ENCODE assay signal across 8 mouse cellular contexts in the genomic region with DNA sequence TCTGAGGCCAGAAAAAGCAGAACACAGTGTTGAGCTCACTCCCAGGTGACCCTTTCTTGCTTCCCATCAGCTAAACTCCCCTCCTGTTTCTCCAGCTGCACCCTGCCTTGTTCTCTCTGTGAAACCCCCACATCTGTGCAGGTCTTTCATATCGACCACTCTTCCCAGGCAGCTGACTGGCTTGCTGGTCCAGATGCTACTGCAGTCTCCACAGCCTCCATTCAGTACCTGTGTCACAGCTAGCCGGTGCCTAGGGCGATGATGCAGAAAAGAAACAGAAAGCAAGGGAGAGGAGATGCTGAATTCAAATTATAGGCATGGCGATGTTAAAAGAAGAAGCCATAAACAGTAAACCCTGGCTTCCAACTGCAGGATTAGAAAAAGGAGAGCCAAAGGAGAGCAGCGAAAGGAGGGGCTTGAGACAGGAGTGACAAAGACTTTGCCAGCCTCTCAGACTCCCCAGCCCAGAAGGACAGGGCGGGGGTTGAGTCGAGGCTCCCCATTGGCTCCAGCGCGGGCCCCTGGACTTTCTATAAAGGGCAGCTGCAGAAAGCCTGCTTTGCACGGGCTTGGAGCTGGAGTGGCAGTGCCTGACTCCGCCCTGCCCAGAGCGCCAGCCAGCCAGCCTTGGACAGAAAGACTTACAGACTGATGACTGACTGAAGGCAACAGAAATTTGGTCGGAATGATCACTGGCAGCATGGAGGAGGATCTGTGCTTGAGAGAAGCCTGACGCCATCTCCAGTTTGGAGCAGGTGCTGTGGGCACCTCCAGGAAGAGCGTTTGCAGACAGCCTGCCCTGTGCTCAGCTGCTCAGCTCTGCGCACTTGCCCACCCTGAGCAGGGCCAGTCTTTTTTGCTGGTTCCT. TPM values are rescaled to one million over a fixed set of nuclear protein-coding genes. Genes with fewer than 3 reads are reported as not detected.
DNase-seq lines count a peak whose midpoint lies in the region; ATAC-seq and TF ChIP-seq lines count a peak whose summit lies in the region.

A gene (plus strand): TSS at position 535 of the 868 bp plus-strand sequence.

- peak within 1 kb of the TSS; percentile 55 for H3K9ac ChIP-seq in forebrain, embryonic 16.5 days (replicated peaks; ENCODE audit: low read depth, low read length)

- TF ChIP-seq CTCF in cerebellum, adult 2 months (IDR thresholded peaks at IDR 0.05; ENCODE audit: borderline replicate concordance, insufficient read depth, low read depth, low read length): no peak

- peak within 1 kb of the TSS; percentile 65 for H3K4me2 ChIP-seq in forebrain, embryonic 16.5 days (ENCODE audit: low read length)

- DNase-seq in NIH3T3 (ENCODE audit: low read depth): peak; percentile 1
- peak; percentile 28 to 40 for DNase-seq in cerebellum, adult 2 months
- DNase-seq in heart, postnatal 10 days: peak; percentile 18 to 37
- DNase-seq in layer of hippocampus, postnatal 10 days (ENCODE audit: low spot score in 2 of 2): peak; percentile 32 to 59
- peak; percentile 72 for DNase-seq in right cerebral cortex, postnatal 25 days
- DNase-seq in thymus, postnatal 4 days: no peak

- no peaks in the 10 kb centered on the region; the same call in 1 of the 2 replicates for H3K4me1 ChIP-seq in cerebellum, adult 2 months (ENCODE audit: control insufficient read depth, insufficient read depth, low read length)
- 0 out of 2 replicates have a peak, but pooled peaks cover 3% of the 10 kb centered on the region for H3K4me1 ChIP-seq in forebrain, embryonic 16.5 days (replicated peaks; ENCODE audit: control insufficient read depth, insufficient read depth, low read length)

- ATAC-seq in forebrain, embryonic 16.5 days: peak; percentile 99
- ATAC-seq in megakaryocyte-erythroid progenitor cell, adult 5-6 weeks (replicated peaks; ENCODE audit: low FRiP score, low TSS enrichment, poor library complexity, severe bottlenecking): 0 out of 2 replicates have a peak, but pooled peaks have one; percentile 41

- peak within 1 kb of the TSS; percentile 64 for H3K4me3 ChIP-seq in cerebellum, adult 2 months (replicated peaks; ENCODE audit: insufficient read depth, low read depth, low read length)
- H3K4me3 ChIP-seq in forebrain, embryonic 16.5 days (replicated peaks; ENCODE audit: low read length): peak within 1 kb of the TSS; percentile 46

- intact Hi-C loops in heart, postnatal 10 days (cut with DNase I): loop anchor here (10.0 kb wide), 1 partner anchor 698 kb away; no protein-coding TSS in a partner anchor

- H3K36me3 ChIP-seq in forebrain, embryonic 16.5 days (ENCODE audit: control insufficient read depth, insufficient read depth): no peaks in the 10 kb centered on the region

- no peaks in the 10 kb centered on the region for H3K27me3 ChIP-seq in cerebellum, adult 2 months (ENCODE audit: control insufficient read depth, insufficient read depth, low read length)
- no peaks in the 10 kb centered on the region; the same call in 1 of the 2 replicates for H3K27me3 ChIP-seq in forebrain, embryonic 16.5 days (replicated peaks; ENCODE audit: control insufficient read depth, insufficient read depth, low read length)

- no peak for TF ChIP-seq POLR2A in cerebellum, adult 2 months (IDR thresholded peaks at IDR 0.05; ENCODE audit: borderline replicate concordance, insufficient read depth, low read length)

- H3K9me3 ChIP-seq in forebrain, embryonic 16.5 days (ENCODE audit: control insufficient read depth, low read length): no peaks in the 10 kb centered on the region

- 9% methylated on average over 16 of the region's 16 CpGs for WGBS in cerebellum, adult 2 months
- WGBS in forebrain, embryonic 16.5 days: 18% methylated on average over 16 of the region's 16 CpGs

- no peak within 1 kb of the TSS for H3K27ac ChIP-seq in cerebellum, adult 2 months (ENCODE audit: insufficient read depth, low read length)
- peak within 1 kb of the TSS; percentile 10; the same call in 1 of the 2 replicates for H3K27ac ChIP-seq in forebrain, embryonic 16.5 days (ENCODE audit: low read length)

RNA-seq across cellular contexts. Expression of the gene that starts here (rescaled TPM):
- 6.4 and 7.3 TPM in 2 replicates for polyA plus RNA-seq in cerebellum, adult 2 months (2012; rRNA removed)
- polyA plus RNA-seq in forebrain, embryonic 16.5 days (2015; fragmentation: Nextera tagmentation; extraction: Ambion mirVana): 3.9 and 7.4 TPM in 2 replicates
- under 1 TPM; 0.07 to 0.14 TPM for total RNA-seq in heart, postnatal 10 days (2021)
- total RNA-seq in layer of hippocampus, postnatal 10 days (2021): 10 to 100 TPM; 10.2 to 11.0 TPM
- total RNA-seq in megakaryocyte-erythroid progenitor cell, adult 5-6 weeks (2014; fragmentation: Nextera tagmentation): not detected in 2 replicates
- total RNA-seq in megakaryocyte-erythroid progenitor cell, adult 5-6 weeks (2017): not detected in 2 replicates

Comparison
In these comparisons a context has a peak if more than half of its experiments do, and no peak if none do; other contexts are left out.
1. RNA of the gene that starts here (total RNA-seq): 10.2 to 11.0 TPM in layer of hippocampus, postnatal 10 days; 0.07 to 0.14 TPM in heart, postnatal 10 days and not detected in megakaryocyte-erythroid progenitor cell, adult 5-6 weeks; every median in the first group is over 4 times any median in the second.
2. Peak in DNase-seq in heart, postnatal 10 days; RNA of the gene not detected or under 1 TPM.
3. Peak in ATAC-seq in megakaryocyte-erythroid progenitor cell, adult 5-6 weeks; RNA of the gene not detected or under 1 TPM.